Mouse (Mus musculus) Muller cell, postnatal 12 days (primary cell): Measurements from ENCODE around the gene Tmem50a.
"Not testable (repeated sequence)": the region's sequence is repeated elsewhere in the genome, so short reads cannot be mapped to it uniquely, and the experiment has no call there.

Experiments
- DNase-seq: peaks from one replicate; pipeline ENCODE4 v3.0.0-alpha.2; 2015; ENCODE audit errors: inconsistent ontology term

Tmem50a gene

GRCm38 (mm10) chr4:134923258-134924018 is 8.6 kb upstream of the Tmem50a start, which contains the start of gene Rsrp1:
Gene Rsrp1 (plus strand): TSS chr4:134923592.
- DNase-seq: peak; percentile 96

- peak; percentile 81 for DNase-seq
Observed at GRCm38 (mm10) chr4:134922925-134923244, 8.1 kb upstream of the Tmem50a start.

DNA sequence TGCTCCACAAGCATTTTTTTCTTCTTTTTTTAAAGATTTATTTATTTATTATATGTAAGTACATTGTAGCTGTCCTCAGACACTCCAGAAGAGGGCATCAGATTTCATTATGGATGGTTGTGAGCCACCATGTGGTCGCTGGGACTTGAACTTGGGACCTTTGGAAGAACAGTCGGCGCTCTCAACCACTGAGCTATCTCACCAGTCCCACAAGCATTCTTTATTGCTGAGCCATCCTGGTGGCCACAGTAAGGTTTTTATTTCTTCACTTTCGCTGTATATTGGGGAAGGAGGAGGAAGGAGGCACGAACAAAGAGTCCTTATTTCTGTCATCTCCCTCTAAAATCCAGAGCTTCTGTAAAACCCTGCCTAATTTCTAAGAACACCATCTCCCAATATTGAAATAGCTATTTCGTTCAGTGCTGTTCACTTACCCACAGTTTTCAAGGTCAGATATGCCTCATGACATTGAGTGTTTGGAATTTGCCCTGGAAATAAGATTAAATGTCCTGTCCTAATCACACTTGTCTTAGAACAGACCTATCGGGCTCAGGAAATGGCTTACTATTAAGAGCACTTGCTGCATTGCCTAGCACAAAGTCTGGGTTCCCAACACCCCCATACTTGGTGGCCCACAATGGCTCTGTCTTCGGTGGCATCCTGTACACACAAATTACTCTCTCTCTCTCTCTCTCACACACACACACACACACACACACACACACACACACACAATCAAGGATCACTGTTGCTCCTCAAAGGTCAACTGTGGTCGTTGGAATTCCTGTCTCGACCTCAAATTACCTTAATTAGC is 7.5 kb upstream of the Tmem50a start:
- peak; percentile 11 for DNase-seq

GRCm38 (mm10) chr4:134921703-134922102 is 6.9 kb upstream of the Tmem50a start:
- no peak for DNase-seq

- DNase-seq: no peak
Observed at GRCm38 (mm10) chr4:134920631-134921030, 5.8 kb upstream of the Tmem50a start.

DNA sequence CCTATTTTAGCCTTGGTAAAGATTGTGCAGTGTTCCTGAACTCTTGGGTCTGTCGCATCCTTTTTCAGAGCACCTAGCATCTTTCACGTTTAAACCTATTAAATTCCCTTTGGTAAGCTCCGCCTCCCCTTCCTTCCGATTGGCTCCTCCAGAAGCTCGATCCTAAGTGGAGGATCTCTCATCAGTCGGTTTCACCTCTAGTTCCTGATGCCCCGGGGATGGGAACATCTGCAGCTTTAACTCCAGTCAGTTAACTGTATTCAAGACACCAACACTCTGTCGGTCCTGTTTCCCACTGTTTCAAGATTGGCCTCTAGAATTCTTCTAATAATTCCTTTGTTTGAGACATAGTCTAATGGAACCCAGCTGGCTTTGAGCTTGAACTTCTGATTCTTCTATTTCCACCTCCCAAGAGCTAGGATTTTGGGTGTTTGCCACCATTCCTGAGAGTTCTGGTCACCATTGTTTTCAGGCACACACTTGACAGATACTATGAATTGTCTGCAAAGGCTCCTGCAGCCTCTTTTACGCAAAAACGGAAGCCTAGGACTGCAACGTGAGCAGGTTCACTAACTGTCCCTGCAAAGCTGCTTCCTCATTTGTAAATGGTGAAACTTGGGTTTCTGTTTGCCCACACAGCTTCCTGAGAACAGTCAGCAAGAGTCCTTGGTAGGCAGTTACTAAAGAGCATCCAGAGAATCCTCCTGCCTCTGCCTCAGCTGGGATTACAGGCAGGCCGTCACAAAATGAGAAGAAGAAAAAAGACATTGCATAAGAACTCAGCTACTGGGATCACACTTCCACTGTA is 5.1 kb upstream of the Tmem50a start:
- no peak for DNase-seq

- DNase-seq: peak; percentile 76
Observed at GRCm38 (mm10) chr4:134918381-134918780, 3.6 kb upstream of the Tmem50a start.

DNA sequence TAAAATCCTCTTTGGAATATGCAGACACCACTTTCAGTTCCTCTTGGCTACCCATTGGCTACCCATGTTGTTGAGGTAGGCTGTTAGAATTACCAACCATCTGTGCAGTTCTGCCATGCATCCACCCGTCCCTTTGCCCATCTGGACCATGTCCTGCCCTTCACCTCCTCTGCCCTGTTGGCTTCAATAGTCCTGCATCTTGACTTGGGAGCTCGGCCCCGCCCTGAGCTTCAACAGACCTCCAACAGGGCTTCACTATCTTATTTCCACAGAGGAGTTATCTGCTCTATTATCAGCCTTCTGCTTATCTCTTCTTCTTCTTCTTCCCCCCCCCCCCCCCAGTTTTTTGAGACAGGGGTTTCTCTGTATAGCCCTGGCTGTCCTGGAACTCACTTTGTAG is 2.4 kb upstream of the Tmem50a start:
- no peak for DNase-seq

GRCm38 (mm10) chr4:134915223-134916050 is 613 bp upstream of the Tmem50a start:
- DNase-seq: no peak

DNA sequence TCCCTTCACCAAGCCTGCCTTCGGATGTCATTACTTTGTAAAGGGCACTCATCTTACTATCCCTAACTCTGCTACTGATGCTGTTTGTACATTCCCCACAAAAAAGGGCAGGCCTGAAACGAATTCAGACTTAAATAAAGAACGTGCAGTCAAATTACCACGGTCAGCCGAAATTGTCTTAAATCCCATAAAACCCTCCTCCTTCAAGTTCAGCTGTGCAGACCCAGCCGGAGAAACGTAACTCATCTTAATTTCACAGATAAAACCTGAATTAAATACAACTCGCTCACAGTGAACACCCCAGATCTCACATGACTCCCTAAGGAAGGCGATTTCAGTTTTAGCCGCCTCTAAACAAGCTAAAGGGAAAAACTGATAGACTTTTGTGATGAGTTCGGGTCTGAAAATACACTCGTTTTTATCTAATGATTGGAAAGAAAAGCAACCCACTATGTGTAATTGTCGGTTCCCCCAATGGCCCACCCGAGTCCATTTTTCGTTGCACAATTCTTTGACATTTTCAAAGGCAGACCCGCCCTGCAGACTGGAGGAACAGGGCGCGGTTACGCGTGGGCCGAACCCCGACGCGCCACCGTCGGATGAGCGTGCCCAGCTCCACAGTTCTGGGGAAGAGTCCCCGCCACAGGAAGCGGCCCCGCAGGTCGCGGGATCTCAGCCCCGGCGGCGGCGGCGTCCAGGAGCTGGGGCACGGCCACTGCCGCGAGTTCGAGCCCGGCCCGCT is 531 bp downstream of the Tmem50a start:
- no peak for DNase-seq

GRCm38 (mm10) chr4:134913413-134913812 is 1.4 kb downstream of the Tmem50a start:
- peak; percentile 21 for DNase-seq

DNA sequence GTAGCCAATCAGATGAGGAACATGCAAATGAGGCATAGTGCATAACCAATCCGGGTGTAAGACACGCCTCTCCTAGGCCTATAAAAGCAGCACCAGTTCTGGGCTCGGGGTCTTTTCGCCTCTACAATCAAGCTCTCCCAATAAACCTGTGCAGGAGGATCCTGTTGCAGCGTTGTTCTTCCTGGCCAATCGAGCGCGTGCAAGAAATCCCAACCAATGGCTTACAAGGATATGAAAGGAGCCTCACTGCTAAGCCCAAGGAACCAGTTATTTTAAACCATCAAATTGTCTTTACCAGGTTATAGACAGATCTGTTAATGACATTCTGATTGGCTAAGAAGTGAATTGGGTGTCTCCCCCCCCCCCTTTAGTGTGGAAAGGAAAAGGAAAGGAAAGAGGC is 3.4 kb downstream of the Tmem50a start:
- not testable (repeated sequence) for DNase-seq

DNA sequence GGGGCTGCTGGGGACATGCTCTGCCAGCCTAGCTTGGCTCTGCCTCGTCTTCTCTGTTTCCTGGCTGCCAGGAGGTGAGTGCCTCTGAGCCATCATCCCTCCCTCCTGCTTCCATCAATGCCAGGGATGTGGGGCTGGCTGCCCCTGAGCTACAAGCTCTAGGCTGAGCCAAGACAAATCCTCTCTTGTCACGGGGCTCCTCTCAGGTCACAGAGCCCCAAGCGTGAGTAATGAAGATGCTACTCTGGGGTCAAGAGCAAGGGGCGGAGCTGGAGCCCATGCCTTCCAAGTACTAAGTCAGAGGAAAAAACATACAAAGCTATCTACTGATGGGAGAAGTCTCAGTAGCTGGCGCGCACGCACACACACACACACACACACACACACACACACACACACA is 11.8 kb downstream of the Tmem50a start:
- no peak for DNase-seq

DNA sequence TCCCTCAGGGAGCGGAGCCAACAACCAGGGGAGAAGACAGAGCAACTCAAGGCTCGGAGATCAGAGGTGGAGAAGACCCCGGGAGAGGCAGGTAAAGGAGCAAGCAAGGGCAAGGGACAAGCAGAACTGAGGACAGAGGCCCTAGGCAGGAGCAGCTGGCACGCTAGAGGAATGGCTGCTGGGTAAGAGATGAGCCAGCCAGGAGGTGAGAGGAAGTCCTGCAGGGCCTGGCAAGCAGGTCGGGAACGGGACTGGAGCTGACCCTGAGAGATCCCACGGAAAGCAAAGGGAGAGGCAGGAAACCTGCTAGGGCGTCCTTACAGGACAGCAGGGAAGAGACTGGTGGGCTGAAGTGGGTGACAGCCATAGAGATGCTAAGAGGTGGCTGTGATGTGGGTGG is 13.7 kb downstream of the Tmem50a start:
- DNase-seq: no peak

DNA sequence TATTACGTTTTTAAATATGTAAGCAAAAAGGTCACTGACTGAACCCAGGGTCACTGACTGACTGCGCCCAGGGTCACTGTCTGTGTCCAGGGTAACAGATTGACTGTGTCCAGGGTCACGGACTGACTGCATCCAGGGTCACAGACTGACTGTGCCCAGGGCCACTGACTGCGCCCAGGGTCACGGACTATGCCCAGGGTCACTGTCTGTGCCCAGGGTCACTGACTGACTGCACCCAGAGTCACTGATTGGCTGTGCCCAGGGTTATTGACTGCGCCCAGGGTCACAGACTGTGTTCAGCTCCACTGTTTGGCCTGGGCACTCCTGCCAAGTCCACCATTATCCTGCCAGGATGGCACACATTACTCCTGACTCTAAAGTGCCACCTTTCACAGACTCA is 17.6 kb downstream of the Tmem50a start:
- DNase-seq: no peak

DNA sequence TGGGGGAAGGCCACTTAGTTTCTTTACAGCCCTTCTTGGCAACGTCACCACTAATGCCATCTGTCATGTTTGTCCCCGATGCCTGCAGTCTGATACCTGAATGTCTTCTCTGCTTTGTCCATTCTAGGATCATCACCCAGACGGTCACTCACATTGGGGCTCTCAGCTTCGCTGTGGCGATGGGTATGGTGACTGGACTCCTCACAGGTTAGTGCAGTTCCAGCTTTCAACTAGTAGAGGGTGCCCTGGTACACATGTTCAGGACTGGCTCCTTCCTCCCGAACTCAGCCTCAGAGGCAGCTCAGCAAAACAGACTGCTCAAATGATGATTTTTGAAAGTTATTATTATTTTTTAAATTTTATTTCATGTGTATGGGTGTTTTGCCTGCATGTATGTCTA is 22.7 kb downstream of the Tmem50a start:
- no peak for DNase-seq

DNA sequence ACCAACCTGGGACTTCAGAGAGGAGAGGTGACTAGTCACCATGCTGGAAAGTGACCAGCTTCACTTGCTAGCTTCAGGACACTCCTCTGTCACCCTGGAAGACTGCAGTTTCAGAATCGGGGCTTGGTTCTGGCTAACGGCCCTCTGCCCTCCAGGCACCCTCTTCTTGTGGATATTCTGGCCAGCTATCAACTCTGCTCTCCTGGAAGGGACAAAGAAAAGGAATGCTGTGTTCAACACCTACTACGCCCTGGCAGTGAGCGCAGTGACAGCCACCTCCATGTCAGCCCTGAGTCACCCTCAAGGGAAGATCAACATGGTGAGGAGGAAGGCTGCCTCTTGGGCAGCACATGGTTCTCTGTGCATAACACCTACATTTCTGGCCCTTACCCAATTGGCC is 30.5 kb downstream of the Tmem50a start:
- DNase-seq: peak; percentile 36

DNA sequence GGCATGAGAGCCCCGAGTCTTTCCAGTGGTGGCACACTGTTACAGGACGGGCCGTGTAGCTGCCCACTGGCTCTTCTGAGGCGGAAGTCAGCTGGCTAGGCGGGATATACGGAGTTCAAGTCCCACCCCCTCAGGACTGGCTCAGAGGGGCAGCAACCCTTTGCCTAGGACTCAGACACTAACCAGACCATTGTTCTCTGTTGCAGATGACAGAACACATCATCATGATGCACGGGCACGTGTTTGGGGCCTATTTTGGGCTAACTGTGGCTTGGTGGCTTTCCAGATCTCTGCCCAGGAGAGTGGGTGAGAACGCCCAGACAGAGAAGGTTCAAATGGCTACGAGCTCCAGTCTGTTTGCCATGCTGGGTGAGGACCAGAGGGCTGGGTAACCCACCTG is 31.0 kb downstream of the Tmem50a start:
- DNase-seq: peak; percentile 60

- DNase-seq: peak; percentile 33
Observed at GRCm38 (mm10) chr4:134883266-134883665, 31.6 kb downstream of the Tmem50a start.

- DNase-seq: no peak
Observed at GRCm38 (mm10) chr4:134880041-134880440, 34.8 kb downstream of the Tmem50a start.
